Mouse (Mus musculus) kidney, adult 2 months (tissue): ENCODE results near the gene Il12rb1.

Experiments used
- CTCF ChIP-seq: fragments of 200-500 bp; conservative IDR thresholded peaks from 2 replicates; pipeline ENCODE4 v1.5.1; 2011; ENCODE audit warnings: low read depth, mild to moderate bottlenecking, control low read depth, low read length, moderate library complexity, mixed read lengths; ENCODE audit not compliant: insufficient read depth, insufficient read length
- POLR2A ChIP-seq: fragments of 200-500 bp; IDR thresholded peaks from one replicate; pipeline ENCODE4 v1.6.1; 2011; ENCODE audit warnings: low read depth, low read length, control low read depth

DNA sequence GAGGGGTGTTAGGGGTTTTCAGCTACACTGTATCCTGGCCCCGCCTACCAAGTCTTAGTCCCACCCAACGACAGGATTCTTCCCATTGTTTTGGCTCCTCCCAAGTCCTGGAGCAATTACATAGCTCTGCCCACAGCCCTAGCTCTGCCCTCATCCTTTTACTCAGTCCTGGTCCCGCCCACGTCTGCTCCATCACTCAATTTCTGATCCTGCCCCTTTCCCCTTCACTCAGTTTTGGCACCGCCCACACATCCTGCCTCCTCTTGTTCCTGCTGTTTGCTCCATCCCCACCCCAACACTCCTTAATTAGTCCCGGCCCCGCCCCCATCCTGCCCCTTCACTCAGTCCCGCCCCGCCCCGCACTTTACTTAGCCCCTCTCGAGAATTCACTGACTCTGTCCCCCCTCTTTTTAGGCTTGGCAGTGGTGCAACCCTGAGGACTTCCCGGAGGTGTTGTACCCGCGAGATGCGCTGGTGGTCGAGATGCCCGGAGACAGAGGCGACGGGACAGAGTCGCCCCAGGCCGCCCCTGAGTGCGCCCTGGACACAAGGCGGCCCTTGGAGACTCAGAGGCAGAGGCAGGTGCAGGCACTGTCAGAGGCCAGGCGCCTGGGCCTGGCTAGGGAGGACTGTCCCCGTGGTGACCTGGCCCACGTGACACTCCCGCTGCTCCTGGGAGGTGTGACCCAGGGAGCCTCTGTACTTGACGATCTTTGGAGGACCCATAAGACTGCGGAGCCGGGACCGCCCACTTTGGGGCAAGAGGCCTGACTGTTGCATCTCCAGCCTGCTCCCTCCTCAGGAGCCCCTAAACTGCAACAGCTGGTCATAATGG is 12.1 kb downstream of the Il12rb1 start:
- TF ChIP-seq POLR2A (no peak), CTCF (no peak)
